Mouse (Mus musculus) central nervous system, embryonic 11.5 days (tissue): ENCODE results near the gene Grb10. TPM values are rescaled to one million over a fixed set of nuclear protein-coding genes. Genes with fewer than 3 reads are reported as not detected.

Source experiments
- polyA plus RNA-seq: library from polyadenylated mRNA; depleted of rRNA; stranded (reverse); fragments of >200 nt; gene quantifications from 2 replicates; pipeline ENCODE4 v1.2.3, GENCODE M21; 2012; rRNA removed

Gene Grb10
- polyA plus RNA-seq: 351 and 568 TPM in 2 replicates

GRCm38 (mm10) chr11:12038470-12038985 is at the start of gene Grb10:
Gene Grb10, minus strand, starts transcription at chr11:12038683.

GRCm38 (mm10) chr11:11897645-11898357 is 140.7 kb downstream of the Grb10 start, which contains the start of gene Ddc:
Gene Ddc, minus strand, starts transcription at chr11:11898144.

Other genes with a start within 250 kb of the Grb10 start
- gene Fignl1, start 229.7 kb downstream of the Grb10 start, polyA plus RNA-seq: 33.1 and 46.8 TPM in 2 replicates
- gene Ddc, start 140.5 kb downstream of the Grb10 start, polyA plus RNA-seq: 12.1 and 16.2 TPM in 2 replicates